ENCODE assay signal across 8 mouse cellular contexts in genomic region chr8:83898985-83899362, GRCm38 (mm10). TPM values are rescaled to one million over a fixed set of nuclear protein-coding genes. Genes with fewer than 3 reads are reported as not detected.
DNase-seq lines count a peak whose midpoint lies in the region; ATAC-seq and TF ChIP-seq lines count a peak whose summit lies in the region.

No protein-coding gene starts in this region.

- H3K9me3 ChIP-seq in CH12.LX (replicated peaks; ENCODE audit: low read length) = peaks cover 4% of the 10 kb centered on the region
- H3K9me3 ChIP-seq in kidney, embryonic 15.5 days (replicated peaks) = no peaks in the 10 kb centered on the region
- no peaks in the 10 kb centered on the region for H3K9me3 ChIP-seq in lung, embryonic 14.5 days (ENCODE audit: low read depth, low read length)

- no peak for TF ChIP-seq EP300 in CH12.LX (IDR thresholded peaks at IDR 0.05; ENCODE audit: low read length)

- no peak overlapping the region for H3K27ac ChIP-seq in CH12.LX (ENCODE audit: insufficient read depth, low read depth)
- H3K27ac ChIP-seq in kidney, embryonic 15.5 days = peak overlapping the region; percentile 98
- H3K27ac ChIP-seq in lung, embryonic 14.5 days (ENCODE audit: low read depth) = peak overlapping the region; percentile 97

- no peak overlapping the region for H3K9ac ChIP-seq in CH12.LX (ENCODE audit: insufficient read depth, low read depth)
- H3K9ac ChIP-seq in kidney, embryonic 15.5 days = no peak overlapping the region
- peak overlapping the region; percentile 23 for H3K9ac ChIP-seq in lung, embryonic 14.5 days

- H3K4me3 ChIP-seq in CH12.LX (replicated peaks in 1 of 3; ENCODE audit: low read depth in 2 of 3, low read length in 2 of 3, poor library complexity in 1 of 3) = no peak overlapping the region
- H3K4me3 ChIP-seq in kidney, embryonic 15.5 days (replicated peaks) = peak overlapping the region; percentile 97
- peak overlapping the region; percentile 98 for H3K4me3 ChIP-seq in lung, embryonic 14.5 days (ENCODE audit: low read depth, low read length)

- H3K4me1 ChIP-seq in CH12.LX (ENCODE audit: control insufficient read depth in 1 of 2, insufficient read depth in 2 of 2) = peaks cover 18 to 41% of the 10 kb centered on the region in 2 experiments
- peaks cover 56% of the 10 kb centered on the region for H3K4me1 ChIP-seq in kidney, embryonic 15.5 days
- H3K4me1 ChIP-seq in lung, embryonic 14.5 days (ENCODE audit: insufficient read depth) = peaks cover 32% of the 10 kb centered on the region

- TF ChIP-seq POLR2A in CH12.LX (IDR thresholded peaks at IDR 0.05; ENCODE audit: low read depth, low read length) = no peak

- no peaks in the 10 kb centered on the region for H3K79me2 ChIP-seq in CH12.LX (replicated peaks; ENCODE audit: control insufficient read depth, extremely low read depth, insufficient read depth, poor library complexity, severe bottlenecking)

- no peak for TF ChIP-seq CTCF in CH12.LX (conservative IDR thresholded peaks at IDR 0.05 in 1 of 2, IDR thresholded peaks at IDR 0.05 in 1 of 2; ENCODE audit: low read depth in 2 of 2, low read length in 2 of 2)
- TF ChIP-seq CTCF in lung, embryonic 14.5 days (IDR thresholded peaks at IDR 0.05; ENCODE audit: low read depth) = no peak

- in situ Hi-C loops in CH12.LX (cut with MboI; ENCODE audit: low pct_ligation_motif_present, low pct_unique_long_range_greater_than_20kb, low sequenced_read_pairs) = loop anchor here (5.0 to 10.0 kb wide), 3 partner anchors 56 to 162 kb away; partner anchors contain the start of genes Asf1b and Gm10644

- peak; percentile 92 for DNase-seq in 3T3-L1 (ENCODE audit: low read depth, low spot score)
- peak; percentile 51 for DNase-seq in CH12.LX (ENCODE audit: extremely low read depth)
- DNase-seq in cerebellum, adult 9-10 months = peak; percentile 95
- DNase-seq in heart, adult 9 months (ENCODE audit: low spot score in 2 of 2) = peak; percentile 42 to 52
- peak; percentile 87 for DNase-seq in lung, embryonic 14.5 days
- DNase-seq in retina, embryonic 14.5 days (ENCODE audit: low spot score) = peak; percentile 82
- DNase-seq in yolk sac, embryonic 10.5 days (ENCODE audit: low spot score) = no peak

- peaks cover 0 to 2% of the 10 kb centered on the region in 2 experiments for H3K36me3 ChIP-seq in CH12.LX (replicated peaks in 1 of 2; ENCODE audit: control insufficient read depth in 1 of 2, insufficient read depth in 1 of 2, low read length in 1 of 2)
- no peaks in the 10 kb centered on the region for H3K36me3 ChIP-seq in kidney, embryonic 15.5 days
- H3K36me3 ChIP-seq in lung, embryonic 14.5 days (ENCODE audit: insufficient read depth) = no peaks in the 10 kb centered on the region

- H3K4me2 ChIP-seq in CH12.LX (ENCODE audit: insufficient read depth, low read depth, poor library complexity, severe bottlenecking) = peak overlapping the region; percentile 78
- peak overlapping the region; percentile 92 for H3K4me2 ChIP-seq in kidney, embryonic 15.5 days
- peak overlapping the region; percentile 90 for H3K4me2 ChIP-seq in lung, embryonic 14.5 days

- ATAC-seq in kidney, embryonic 15.5 days (replicated peaks; ENCODE audit: low FRiP score) = no peak; the same call in 1 of the 2 replicates
- peak; percentile 50 for ATAC-seq in lung, embryonic 14.5 days (ENCODE audit: insufficient read depth)

- TF ChIP-seq RAD21 in CH12.LX (IDR thresholded peaks at IDR 0.05; ENCODE audit: low read depth, low read length) = no peak

- dilution Hi-C loops in CH12.LX (cut with MboI; ENCODE audit: extremely low pct_ligation_motif_present, extremely low pct_unique_long_range_greater_than_20kb, low sequenced_read_pairs) = no loop called here

- WGBS in kidney, embryonic 15.5 days = under 1% methylated on average over 13 of the region's 13 CpGs
- under 1% methylated on average over 13 of the region's 13 CpGs for WGBS in lung, embryonic 14.5 days

- H3K27me3 ChIP-seq in CH12.LX (replicated peaks) = peaks cover 14% of the 10 kb centered on the region
- H3K27me3 ChIP-seq in kidney, embryonic 15.5 days = peaks cover 25% of the 10 kb centered on the region
- H3K27me3 ChIP-seq in lung, embryonic 14.5 days (ENCODE audit: insufficient read depth, low read length) = no peaks in the 10 kb centered on the region

TF ChIP-seq in CH12.LX, 34 proteins besides CTCF, POLR2A, EP300 and RAD21:
- TF ChIP-seq ZKSCAN1 (IDR thresholded peaks at IDR 0.05; ENCODE audit: borderline replicate concordance, low read depth, low read length) = no peak
- peak; percentile 93 for TF ChIP-seq ZNF384 (IDR thresholded peaks at IDR 0.05; ENCODE audit: low read depth, low read length)
- TF ChIP-seq SIN3A (IDR thresholded peaks at IDR 0.05; ENCODE audit: low read length) = peak; percentile 21

RNA-seq across cellular contexts. Expression of gene Adgrl1, which starts 0.9 kb away (rescaled TPM):
- 12.5 and 14.8 TPM in 2 replicates for total RNA-seq in CH12.LX (2012; rRNA removed)
- 3.5 and 4.4 TPM in 2 replicates for total RNA-seq in CH12.LX (2014; rRNA removed)
- polyA plus RNA-seq in CH12.LX (2012; ENCODE audit: insufficient read length, low read depth) = 9.7 and 14.5 TPM in 2 replicates
- polyA plus RNA-seq in kidney, embryonic 15.5 days (2015; fragmentation: Nextera tagmentation; extraction: Ambion mirVana) = 17.8 and 18.8 TPM in 2 replicates
- 23.3 and 29.1 TPM in 2 replicates for polyA plus RNA-seq in lung, embryonic 14.5 days (2014; fragmentation: Nextera tagmentation; extraction: Ambion mirVana)

RNA-seq across cellular contexts. Expression of gene Gm10644, which starts 56.0 kb away (rescaled TPM):
- 1.1 and 1.7 TPM in 2 replicates for total RNA-seq in CH12.LX (2012; rRNA removed)
- 0.58 TPM in 2 replicates for total RNA-seq in CH12.LX (2014; rRNA removed)
- polyA plus RNA-seq in CH12.LX (2012; ENCODE audit: insufficient read length, low read depth) = 0.44 and 0.72 TPM in 2 replicates
- 0.69 and 0.71 TPM in 2 replicates for polyA plus RNA-seq in kidney, embryonic 15.5 days (2015; fragmentation: Nextera tagmentation; extraction: Ambion mirVana)
- polyA plus RNA-seq in lung, embryonic 14.5 days (2014; fragmentation: Nextera tagmentation; extraction: Ambion mirVana) = 0.50 and 0.64 TPM in 2 replicates

RNA-seq across cellular contexts. Expression of gene Asf1b, which starts 56.3 kb away (rescaled TPM):
- total RNA-seq in CH12.LX (2012; rRNA removed) (71.1 and 94.5 TPM in 2 replicates), CH12.LX (2014; rRNA removed) (58.9 and 62.2 TPM in 2 replicates)
- 86.3 and 101 TPM in 2 replicates for polyA plus RNA-seq in CH12.LX (2012; ENCODE audit: insufficient read length, low read depth)
- polyA plus RNA-seq in kidney, embryonic 15.5 days (2015; fragmentation: Nextera tagmentation; extraction: Ambion mirVana) = 60.7 and 62.2 TPM in 2 replicates
- 87.4 and 88.9 TPM in 2 replicates for polyA plus RNA-seq in lung, embryonic 14.5 days (2014; fragmentation: Nextera tagmentation; extraction: Ambion mirVana)

Comparison
In these comparisons a context has a peak if more than half of its experiments do, and no peak if none do; other contexts are left out.
1. H3K4me3 ChIP-seq: peak in kidney, embryonic 15.5 days (single experiment) and lung, embryonic 14.5 days (single experiment); none in CH12.LX (0 of 3).
2. Peak in every context shown above with its lines, with median percentiles within 50 percentile points of each other: H3K4me2 ChIP-seq.